Mouse (Mus musculus) embryonic facial prominence, embryonic 14.5 days (tissue): ENCODE measurements at regions not wholly inside any gene's neighbourhood (a gene's known extent, or its start where the extent isn't known, plus 50 kb on each side); places are given as distances from the start of the nearest gene placed in this dataset.

ENCODE experiments used
- ATAC-seq: fragments of 200-750 bp; cut with Nextera tagmentation; 2 replicates; pipeline ENCODE4 v1.8.0; 2017; ENCODE audit warnings: low read depth, moderate number of reproducible peaks, moderate TSS enrichment
- DNase-seq: peaks from one replicate; pipeline ENCODE4 v3.0.0-alpha.2; 2015; ENCODE audit warnings: low spot score
- H3K27ac ChIP-seq: fragments of 300-500 bp; sonication (generic); replicated peaks from 2 replicates; pipeline ENCODE4 v1.5.1; 2014; ENCODE audit warnings: low read depth, mild to moderate bottlenecking, low read length, moderate library complexity
- H3K27me3 ChIP-seq: fragments of 300-500 bp; sonication (generic); replicated peaks from 2 replicates; pipeline ENCODE4 v1.6.1; 2014; ENCODE audit warnings: low read length; ENCODE audit not compliant: control insufficient read depth, insufficient read depth
- H3K36me3 ChIP-seq: fragments of 300-500 bp; sonication (generic); 2 replicates; pipeline ENCODE4 v1.6.1; 2014; ENCODE audit warnings: low read length, mixed read lengths; ENCODE audit not compliant: control insufficient read depth, insufficient read depth
- H3K4me1 ChIP-seq: fragments of 300-500 bp; sonication (generic); 2 replicates; pipeline ENCODE4 v1.6.1; 2014; ENCODE audit warnings: antibody characterized with exemption, low read length; ENCODE audit not compliant: control insufficient read depth, insufficient read depth
- H3K4me2 ChIP-seq: fragments of 300-500 bp; sonication (generic); 2 replicates; pipeline ENCODE4 v1.6.1; 2014; ENCODE audit warnings: low read depth, mild to moderate bottlenecking, low read length, moderate library complexity, mixed read lengths
- H3K4me3 ChIP-seq: fragments of 300-500 bp; sonication (generic); 2 replicates; pipeline ENCODE4 v1.5.1; 2014; ENCODE audit warnings: low read depth, mild to moderate bottlenecking, low read length
- H3K9ac ChIP-seq: fragments of 300-500 bp; sonication (generic); 2 replicates; pipeline ENCODE4 v1.6.1; 2014; ENCODE audit warnings: low read depth, mild to moderate bottlenecking, low read length, moderate library complexity, mixed read lengths
- H3K9me3 ChIP-seq: fragments of 300-500 bp; sonication (generic); 2 replicates; pipeline ENCODE4 v1.6.1; 2016; ENCODE audit warnings: low read length; ENCODE audit not compliant: control insufficient read depth
- WGBS: fragments of 180-500 bp; shearing (Covaris S2); extraction: QIAGEN DNeasy Blood & Tissue Kit; methylation state at CpG from one replicate; pipeline ENCODE4 v1.1.7; 2014; 5-methylcytosine and 5-hydroxymethylcytosine counted together

- Histone ChIP-seq H3K27me3 (no peaks in the 10 kb centered on the region), H3K4me2 (no peak overlapping the region), H3K36me3 (no peaks in the 10 kb centered on the region), H3K9me3 (no peaks in the 10 kb centered on the region), H3K27ac (no peak overlapping the region), H3K9ac (no peak overlapping the region), H3K4me3 (no peak overlapping the region), H3K4me1 (no peaks in the 10 kb centered on the region)
- no peak for DNase-seq
- WGBS = 71% methylated on average over 1 of the region's 1 CpGs
- ATAC-seq = no peak
Observed at GRCm38 (mm10) chr13:79886361-79886760, 996.8 kb upstream of the Arrdc3 start.
